Mouse (Mus musculus) embryonic fibroblast, embryonic 13.5 days (primary cell): ENCODE measurements around the gene Nek2.

Experiments used
- CTCF ChIP-seq: IDR thresholded peaks from 2 replicates; pipeline ENCODE4 v1.5.1; 2011; ENCODE audit warnings: mild to moderate bottlenecking, control low read depth, low read length, moderate library complexity, borderline replicate concordance; ENCODE audit not compliant: insufficient read depth
- POLR2A ChIP-seq: IDR thresholded peaks from 2 replicates; pipeline ENCODE4 v1.6.1; 2011; ENCODE audit warnings: low read depth, mild to moderate bottlenecking, control low read depth, low read length, moderate library complexity

- no peak for TF ChIP-seq POLR2A
- no peak for TF ChIP-seq CTCF
Measured at GRCm38 (mm10) chr1:191856886-191857651, 35.8 kb downstream of the Nek2 start.
